Mouse (Mus musculus): Measurements from ENCODE around the gene Ube2j2.

Gene Ube2j2

DNA sequence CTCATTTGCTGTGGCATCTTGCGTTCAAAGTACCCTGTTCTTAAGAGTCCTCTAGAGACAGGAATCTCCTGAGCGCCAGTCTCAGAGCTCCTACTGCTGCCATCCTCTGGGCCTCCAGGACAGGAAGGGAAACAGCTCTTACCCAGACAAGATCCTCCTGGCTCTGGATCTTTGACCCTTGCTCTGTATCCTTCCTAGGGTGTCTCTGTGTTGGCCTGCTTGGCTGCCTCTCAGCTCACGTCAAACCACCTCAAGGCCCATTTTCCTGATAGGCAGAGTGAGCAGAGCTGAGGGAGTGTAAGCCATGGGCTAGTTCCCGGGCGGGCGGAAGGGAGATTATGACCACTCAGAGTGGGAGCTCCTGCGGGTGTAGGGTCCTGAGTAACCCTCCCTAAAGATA lies 19.5 kb downstream of the Ube2j2 start:
- DNase-seq (ENCODE audit: low read depth, low spot score): no peak

GRCm38 (mm10) chr4:155964396-155964795 lies 20.8 kb downstream of the Ube2j2 start:
- DNase-seq (ENCODE audit: low read depth, low spot score): no peak

GRCm38 (mm10) chr4:155969043-155969653 lies 25.5 kb downstream of the Ube2j2 start:
- DNase-seq (ENCODE audit: low read depth, low spot score): peak; percentile 22

DNA sequence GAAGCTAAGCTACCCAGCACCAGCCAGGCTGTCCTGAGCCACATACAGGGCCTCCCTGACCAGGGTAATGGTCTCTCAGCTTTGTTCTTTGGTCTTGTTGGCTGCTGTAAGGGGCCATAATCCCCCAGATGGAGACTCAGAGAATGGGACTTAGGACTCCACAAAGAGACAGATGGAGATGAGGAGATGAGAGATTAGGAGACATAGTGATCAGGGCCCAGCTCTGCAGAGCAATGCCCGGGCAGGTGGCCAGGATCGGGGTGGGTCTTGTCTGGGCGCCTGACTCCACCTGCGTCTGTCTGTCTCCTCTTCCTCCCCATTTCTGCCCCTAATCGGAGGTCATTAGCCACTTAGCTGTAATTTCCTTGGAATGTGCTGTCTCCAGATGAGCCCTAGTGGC lies 26.7 kb downstream of the Ube2j2 start:
- no peak for DNase-seq (ENCODE audit: low read depth, low spot score)

DNA sequence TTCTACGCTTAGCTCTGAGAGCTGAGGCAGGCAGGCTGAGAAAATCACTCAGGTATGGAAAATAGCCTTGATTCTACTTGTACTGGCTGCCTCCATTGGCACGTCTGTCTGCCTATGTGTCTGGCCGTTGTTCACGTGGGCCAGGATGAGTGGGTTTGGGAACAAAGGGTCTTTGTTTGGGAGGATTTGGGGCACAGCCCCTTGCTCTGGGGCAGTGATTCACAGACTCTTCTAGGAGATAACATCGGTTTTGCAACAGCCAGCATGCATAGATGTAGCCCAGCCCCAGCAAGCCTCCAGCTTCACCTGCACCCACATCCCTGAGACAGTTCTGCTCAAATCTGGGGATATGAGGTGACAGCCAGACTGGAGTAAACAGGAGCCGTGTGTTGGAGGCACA lies 29.0 kb downstream of the Ube2j2 start:
- DNase-seq (ENCODE audit: low read depth, low spot score): no peak

- no peak for DNase-seq (ENCODE audit: low read depth, low spot score)
Measured at GRCm38 (mm10) chr4:155973239-155973638, 29.6 kb downstream of the Ube2j2 start.

GRCm38 (mm10) chr4:155981436-155982082 lies 37.9 kb downstream of the Ube2j2 start:
- no peak for DNase-seq (ENCODE audit: low read depth, low spot score)

DNA sequence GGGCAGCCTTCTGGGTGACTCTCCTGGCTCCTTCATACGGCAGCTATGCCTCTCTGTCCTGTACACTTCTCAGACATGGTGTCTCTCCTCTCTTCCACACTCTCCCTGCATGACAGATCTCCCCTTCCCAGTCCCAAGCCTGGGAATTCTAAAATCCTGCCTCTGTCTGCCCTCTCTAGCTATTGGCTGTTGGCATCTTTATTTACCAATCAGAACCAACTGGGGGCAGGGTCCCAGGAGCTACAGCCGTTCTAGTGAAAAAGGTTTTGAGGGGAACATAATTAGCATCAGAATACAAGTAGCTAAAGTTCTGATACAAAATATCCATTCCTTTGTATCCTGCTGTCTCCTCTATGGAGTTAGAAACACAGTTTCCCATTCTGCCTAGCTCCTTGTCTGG lies 40.2 kb downstream of the Ube2j2 start:
- DNase-seq (ENCODE audit: low read depth, low spot score): peak; percentile 71

- DNase-seq (ENCODE audit: low read depth, low spot score): peak; percentile 52
Measured at GRCm38 (mm10) chr4:155991211-155991907, 47.7 kb downstream of the Ube2j2 start.

GRCm38 (mm10) chr4:155991908-155992230 lies 48.2 kb downstream of the Ube2j2 start:
- DNase-seq (ENCODE audit: low read depth, low spot score): no peak

DNA sequence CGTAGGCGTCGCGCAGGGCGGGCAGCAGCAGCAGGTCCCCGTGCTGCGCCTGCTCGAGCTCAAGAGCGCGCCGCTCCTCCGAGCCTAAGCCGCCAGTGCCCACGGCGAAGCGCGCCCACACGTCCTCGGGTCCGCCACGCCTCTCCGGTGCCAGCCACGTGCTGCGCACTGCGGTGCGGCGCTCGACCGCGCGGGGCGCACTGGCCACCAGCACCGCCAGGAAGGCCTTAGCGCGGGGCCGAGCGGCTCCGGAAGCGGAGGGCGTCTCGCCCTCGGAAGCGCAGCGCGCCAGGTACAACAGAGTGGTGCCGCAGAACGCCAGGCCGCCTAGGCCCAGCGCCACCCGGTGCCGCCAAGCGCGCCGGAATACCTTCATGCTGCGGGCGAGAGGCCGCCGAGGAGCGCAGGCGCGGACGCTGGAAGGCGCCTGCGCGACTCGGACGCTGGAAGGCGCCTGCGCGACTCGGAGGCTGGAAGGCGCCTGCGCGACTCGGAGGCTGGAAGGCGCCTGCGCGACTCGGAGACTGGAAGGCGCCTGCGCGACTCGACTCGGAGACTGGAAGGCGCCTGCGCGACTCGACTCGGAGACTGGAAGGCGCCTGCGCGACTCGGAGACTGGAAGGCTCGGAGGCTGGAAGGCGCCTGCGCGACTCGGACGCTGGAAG lies 48.7 kb downstream of the Ube2j2 start, which contains the start of the genes B3galt6 and Sdf4:
Gene B3galt6 (minus strand): TSS at position 409 of the 665 bp plus-strand sequence.
Gene Sdf4 (plus strand): TSS at position 632 of the 665 bp plus-strand sequence.
- DNase-seq (ENCODE audit: low read depth, low spot score): peak; percentile 91

GRCm38 (mm10) chr4:155992906-155993547 lies 49.4 kb downstream of the Ube2j2 start:
- peak; percentile 96 for DNase-seq (ENCODE audit: low read depth, low spot score)

GRCm38 (mm10) chr4:155993606-155994005 lies 50.0 kb downstream of the Ube2j2 start:
- no peak for DNase-seq (ENCODE audit: low read depth, low spot score)

- no peak for DNase-seq (ENCODE audit: low read depth, low spot score)
Measured at GRCm38 (mm10) chr4:156004109-156004508, 60.5 kb downstream of the Ube2j2 start.

GRCm38 (mm10) chr4:156008369-156008768 lies 64.7 kb downstream of the Ube2j2 start:
- DNase-seq (ENCODE audit: low read depth, low spot score): no peak
